Mouse (Mus musculus) MEL (cell line): Measurements from ENCODE around the gene Gcnt2. TPM values are rescaled to one million over a fixed set of nuclear protein-coding genes. Genes with fewer than 3 reads are reported as not detected.

Experiments
- DNase-seq: peaks from one replicate; pipeline ENCODE4 v3.0.0; 2011; ENCODE audit warnings: low read depth, low spot score
- H3K27ac ChIP-seq: 2 replicates; pipeline ENCODE4 v1.5.1; 2012; ENCODE audit warnings: low read depth, mild to moderate bottlenecking, control low read depth, low read length, moderate library complexity; ENCODE audit not compliant: control insufficient read depth
- H3K27me3 ChIP-seq, 2 experiments: fragments of 150-350 bp in 1 of 2; sonication (generic) in 1 of 2; 2 replicates each; pipeline ENCODE4 v1.6.1; 2012; ENCODE audit warnings: low read length in 2 of 2, mild to moderate bottlenecking in 2 of 2, improper control_type of control experiment in 1 of 2, moderate library complexity in 1 of 2; ENCODE audit not compliant: insufficient read depth in 2 of 2, control insufficient read depth in 1 of 2
- H3K36me3 ChIP-seq, 2 experiments: 2 replicates each; pipeline ENCODE4 v1.6.1; 2012 to 2014; ENCODE audit warnings: low read length in 2 of 2, improper control_type of control experiment in 1 of 2, inconsistent platforms in 1 of 2, mild to moderate bottlenecking in 1 of 2; ENCODE audit not compliant: insufficient read depth in 2 of 2, control insufficient read depth in 1 of 2
- H3K4me1 ChIP-seq, 2 experiments: fragments of 150-350 bp in 1 of 2; sonication (generic) in 1 of 2; 2 replicates each; pipeline ENCODE4 v1.6.1; 2012; ENCODE audit warnings: low read length in 2 of 2, improper control_type of control experiment in 1 of 2, mild to moderate bottlenecking in 1 of 2; ENCODE audit not compliant: insufficient read depth in 2 of 2, control insufficient read depth in 1 of 2
- H3K4me3 ChIP-seq, 2 experiments: fragments of 150-350 bp in 1 of 2; sonication (generic) in 1 of 2; 2 replicates each; pipeline ENCODE4 v1.5.1; 2012; ENCODE audit warnings: low read depth in 2 of 2, low read length in 2 of 2, mild to moderate bottlenecking in 2 of 2, moderate library complexity in 2 of 2, control low read depth in 1 of 2, improper control_type of control experiment in 1 of 2; ENCODE audit not compliant: control insufficient read depth in 1 of 2, insufficient read depth in 1 of 2
- H3K79me2 ChIP-seq: 2 replicates; pipeline ENCODE4 v1.6.1; 2012; ENCODE audit warnings: mild to moderate bottlenecking, low read length, moderate library complexity; ENCODE audit not compliant: control insufficient read depth, poor library complexity, insufficient read depth
- H3K9ac ChIP-seq: 2 replicates; pipeline ENCODE4 v1.6.1; 2012; ENCODE audit warnings: low read depth, mild to moderate bottlenecking, control low read depth, low read length, moderate library complexity; ENCODE audit not compliant: control insufficient read depth, poor library complexity, severe bottlenecking
- H3K9me3 ChIP-seq: fragments of 150-350 bp; sonication (generic); replicated peaks from 2 replicates; pipeline ENCODE4 v1.6.1; 2012; ENCODE audit warnings: mild to moderate bottlenecking, low read length, improper control_type of control experiment, moderate library complexity; ENCODE audit not compliant: insufficient read depth
- CHD1 ChIP-seq: IDR thresholded peaks from 2 replicates; pipeline ENCODE4 v1.6.1; 2012; ENCODE audit warnings: low read depth, mild to moderate bottlenecking, inconsistent platforms, low read length, improper control_type of control experiment
- CHD2 ChIP-seq: IDR thresholded peaks from 2 replicates; pipeline ENCODE4 v1.6.1; 2011; ENCODE audit warnings: low read length, improper control_type of control experiment
- CTCF ChIP-seq, 3 experiments: IDR thresholded peaks in 2 of 3; conservative IDR thresholded peaks in 1 of 3; 2 replicates each; pipeline ENCODE4 v1.5.1; 2011 to 2012; ENCODE audit warnings: low read length in 3 of 3, low read depth in 2 of 3, mild to moderate bottlenecking in 2 of 3, improper control_type of control experiment in 1 of 3, inconsistent platforms in 1 of 3, mixed read lengths in 1 of 3, moderate library complexity in 1 of 3; ENCODE audit not compliant: control insufficient read depth in 1 of 3, insufficient read depth in 1 of 3, poor library complexity in 1 of 3, severe bottlenecking in 1 of 3
- E2F4 ChIP-seq: IDR thresholded peaks from 2 replicates; pipeline ENCODE4 v1.6.1; 2011; ENCODE audit warnings: low read depth, low read length, improper control_type of control experiment, borderline replicate concordance
- ELF1 ChIP-seq: IDR thresholded peaks from 2 replicates; pipeline ENCODE4 v1.6.1; 2014; ENCODE audit warnings: low read depth, mild to moderate bottlenecking, inconsistent platforms, low read length, improper control_type of control experiment, moderate library complexity
- EP300 ChIP-seq, 2 experiments: IDR thresholded peaks; 2 replicates each; pipeline ENCODE4 v1.6.1; 2011; ENCODE audit warnings: improper control_type of control experiment in 2 of 2, low read length in 2 of 2, low read depth in 1 of 2, mild to moderate bottlenecking in 1 of 2
- ETS1 ChIP-seq: IDR thresholded peaks from 2 replicates; pipeline ENCODE4 v1.6.1; 2012; ENCODE audit warnings: low read depth, mild to moderate bottlenecking, inconsistent platforms, low read length, improper control_type of control experiment, moderate library complexity
- GABPA ChIP-seq: IDR thresholded peaks from 2 replicates; pipeline ENCODE4 v1.6.1; 2012; ENCODE audit warnings: low read depth, mild to moderate bottlenecking, inconsistent platforms, low read length, improper control_type of control experiment, moderate library complexity
- GATA1 ChIP-seq: IDR thresholded peaks from 2 replicates; pipeline ENCODE4 v1.6.1; 2011; ENCODE audit warnings: low read depth, low read length, improper control_type of control experiment
- HCFC1 ChIP-seq: IDR thresholded peaks from 2 replicates; pipeline ENCODE4 v1.6.1; 2012; ENCODE audit warnings: low read depth, mild to moderate bottlenecking, inconsistent platforms, low read length, improper control_type of control experiment, moderate library complexity
- JUND ChIP-seq: IDR thresholded peaks from 2 replicates; pipeline ENCODE4 v1.6.1; 2011; ENCODE audit warnings: low read depth, mild to moderate bottlenecking, improper control_type of control experiment, low read length
- MAFK ChIP-seq: IDR thresholded peaks from 2 replicates; pipeline ENCODE4 v1.6.1; 2011; ENCODE audit warnings: low read depth, mild to moderate bottlenecking, low read length, improper control_type of control experiment, borderline replicate concordance
- MAX ChIP-seq: IDR thresholded peaks from 2 replicates; pipeline ENCODE4 v1.6.1; 2011; ENCODE audit warnings: low read length, improper control_type of control experiment
- MAZ ChIP-seq: IDR thresholded peaks from 2 replicates; pipeline ENCODE4 v1.6.1; 2012; ENCODE audit warnings: low read depth, mild to moderate bottlenecking, inconsistent platforms, low read length, improper control_type of control experiment
- MEF2A ChIP-seq: IDR thresholded peaks from 2 replicates; pipeline ENCODE4 v1.6.1; 2014; ENCODE audit warnings: low read depth, mild to moderate bottlenecking, inconsistent platforms, low read length, improper control_type of control experiment; ENCODE audit not compliant: poor library complexity, insufficient replicate concordance, severe bottlenecking; ENCODE audit errors: extremely low read depth
- MXI1 ChIP-seq: IDR thresholded peaks from 2 replicates; pipeline ENCODE4 v1.6.1; 2011; ENCODE audit warnings: mild to moderate bottlenecking, low read depth, low read length, improper control_type of control experiment
- MYB ChIP-seq: IDR thresholded peaks from 2 replicates; pipeline ENCODE4 v1.6.1; 2011; ENCODE audit warnings: mild to moderate bottlenecking, low read depth, low read length, improper control_type of control experiment
- MYC ChIP-seq: IDR thresholded peaks from 2 replicates; pipeline ENCODE4 v1.6.1; 2011; ENCODE audit warnings: low read depth, mild to moderate bottlenecking, low read length, improper control_type of control experiment, moderate library complexity
- NELFE ChIP-seq: IDR thresholded peaks from 2 replicates; pipeline ENCODE4 v1.6.1; 2011; ENCODE audit warnings: low read depth, low read length, improper control_type of control experiment
- NRF1 ChIP-seq: IDR thresholded peaks from 2 replicates; pipeline ENCODE4 v1.6.1; 2014; ENCODE audit warnings: low read depth, mild to moderate bottlenecking, inconsistent platforms, low read length, improper control_type of control experiment, moderate library complexity; ENCODE audit not compliant: poor library complexity, insufficient read depth, severe bottlenecking
- POLR2AphosphoS2 ChIP-seq: IDR thresholded peaks from 2 replicates; pipeline ENCODE4 v1.6.1; 2011; ENCODE audit warnings: low read length, improper control_type of control experiment
- POLR2AphosphoS5 ChIP-seq: IDR thresholded peaks from 2 replicates; pipeline ENCODE4 v1.6.1; 2012; ENCODE audit warnings: low read depth, borderline replicate concordance, mild to moderate bottlenecking, inconsistent platforms, low read length, moderate library complexity, mixed read lengths
- RAD21 ChIP-seq: IDR thresholded peaks from 2 replicates; pipeline ENCODE4 v1.6.1; 2011; ENCODE audit warnings: mild to moderate bottlenecking, low read depth, low read length, improper control_type of control experiment
- RCOR1 ChIP-seq: IDR thresholded peaks from 2 replicates; pipeline ENCODE4 v1.6.1; 2012; ENCODE audit warnings: low read depth, mild to moderate bottlenecking, inconsistent platforms, low read length, improper control_type of control experiment
- SIN3A ChIP-seq: IDR thresholded peaks from 2 replicates; pipeline ENCODE4 v1.6.1; 2012; ENCODE audit warnings: low read length, improper control_type of control experiment, inconsistent platforms
- SMC3 ChIP-seq: IDR thresholded peaks from 2 replicates; pipeline ENCODE4 v1.6.1; 2011; ENCODE audit warnings: low read depth, low read length, improper control_type of control experiment
- TAL1 ChIP-seq: IDR thresholded peaks from 2 replicates; pipeline ENCODE4 v1.6.1; 2012; ENCODE audit warnings: mild to moderate bottlenecking, inconsistent platforms, low read length, moderate library complexity, mixed read lengths
- TBP ChIP-seq: IDR thresholded peaks from 2 replicates; pipeline ENCODE4 v1.8.0; 2011; ENCODE audit warnings: low read depth, low read length, improper control_type of control experiment
- TCF12 ChIP-seq: IDR thresholded peaks from 2 replicates; pipeline ENCODE4 v1.6.1; 2014; ENCODE audit warnings: low read depth, mild to moderate bottlenecking, inconsistent platforms, low read length, improper control_type of control experiment, moderate library complexity
- UBTF ChIP-seq: IDR thresholded peaks from 2 replicates; pipeline ENCODE4 v1.6.1; 2012; ENCODE audit warnings: low read depth, mild to moderate bottlenecking, inconsistent platforms, low read length, improper control_type of control experiment, moderate library complexity, borderline replicate concordance; ENCODE audit not compliant: insufficient read depth
- USF1 ChIP-seq: IDR thresholded peaks from 2 replicates; pipeline ENCODE4 v1.6.1; 2014; ENCODE audit warnings: low read depth, mild to moderate bottlenecking, inconsistent platforms, low read length, improper control_type of control experiment, moderate library complexity
- USF2 ChIP-seq, 2 experiments: IDR thresholded peaks; 2 replicates each; pipeline ENCODE4 v1.6.1; 2011 to 2012; ENCODE audit warnings: improper control_type of control experiment in 2 of 2, low read length in 2 of 2, borderline replicate concordance in 1 of 2, inconsistent platforms in 1 of 2, low read depth in 1 of 2, mild to moderate bottlenecking in 1 of 2; ENCODE audit not compliant: insufficient read depth in 1 of 2
- ZC3H11A ChIP-seq: IDR thresholded peaks from 2 replicates; pipeline ENCODE4 v1.6.1; 2012; ENCODE audit warnings: low read depth, mild to moderate bottlenecking, inconsistent platforms, low read length, improper control_type of control experiment
- ZKSCAN1 ChIP-seq: IDR thresholded peaks from 2 replicates; pipeline ENCODE4 v1.6.1; 2012; ENCODE audit warnings: low read depth, mild to moderate bottlenecking, inconsistent platforms, low read length, improper control_type of control experiment, moderate library complexity
- ZMIZ1 ChIP-seq: IDR thresholded peaks from 2 replicates; pipeline ENCODE4 v1.6.1; 2012; ENCODE audit warnings: low read depth, mild to moderate bottlenecking, inconsistent platforms, low read length, improper control_type of control experiment, moderate library complexity
- polyA plus RNA-seq, 2 experiments: library from polyadenylated mRNA; stranded (reverse) in 1 of 2; unstranded in 1 of 2; fragments of >175 nt in 1 of 2; fragments of >200 nt in 1 of 2; gene quantifications; 2 replicates each; pipeline versions ENCODE4 v1.2.1 to v1.2.4; 2012; ENCODE audit warnings: low replicate concordance in 2 of 2, low read depth in 1 of 2; ENCODE audit not compliant: insufficient read length in 2 of 2, insufficient read depth in 1 of 2, missing spikeins in 1 of 2
- total RNA-seq: library from RNA; depleted of rRNA; stranded (reverse); fragments of 300-350 nt; gene quantifications from 2 replicates; pipeline ENCODE4 v1.2.3, GENCODE M21; 2012

Gcnt2 gene
- total and polyA plus RNA-seq, 3 experiments, result 0.03 to 0.04 TPM; not detected in 1

DNA sequence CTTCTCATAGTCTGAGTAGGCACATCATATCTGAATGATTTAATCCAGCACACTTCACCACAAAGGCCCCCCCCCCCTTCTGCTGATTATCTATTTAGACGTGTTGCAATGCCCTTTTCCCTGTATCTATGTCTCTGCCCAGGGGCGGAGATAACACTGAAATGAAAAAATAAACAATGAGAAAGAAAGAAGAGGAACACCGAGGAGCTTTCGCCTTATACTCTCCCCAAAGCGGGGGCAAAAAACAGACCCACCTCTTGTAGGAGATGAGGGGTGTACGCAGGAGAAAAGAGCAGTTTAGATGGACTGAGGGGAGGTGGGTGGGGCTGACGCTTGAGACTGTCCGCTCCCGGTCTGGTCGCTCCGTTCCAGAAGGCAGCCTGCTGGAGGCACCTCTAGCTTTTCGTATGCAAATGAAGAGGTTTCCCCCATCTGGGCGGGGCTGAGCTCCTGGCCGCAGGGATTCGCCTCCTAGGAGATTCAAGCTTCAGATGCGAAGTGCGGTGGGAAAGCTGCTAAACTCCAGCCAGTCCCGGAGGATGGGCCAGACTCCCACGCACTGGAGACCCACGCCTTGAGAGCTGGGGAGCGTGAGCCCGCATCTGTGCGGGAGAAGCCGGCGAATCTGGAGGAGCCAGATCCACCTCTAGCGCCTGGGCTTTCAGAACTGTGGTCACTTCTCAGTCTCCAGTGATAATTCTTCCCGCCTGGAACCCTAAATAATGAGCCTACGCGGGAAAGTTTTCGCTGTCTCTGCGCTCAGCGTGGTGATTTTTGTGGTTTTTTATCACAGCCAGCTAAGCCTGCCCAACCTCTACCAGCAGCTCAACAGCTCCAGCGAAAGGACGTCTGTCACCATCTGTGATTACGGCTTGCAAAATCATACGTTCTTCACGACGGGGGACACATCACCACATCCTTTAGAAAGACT lies 57.9 kb downstream of the Gcnt2 start:
- peaks cover 0 to 19% of the 10 kb centered on the region in 2 experiments; a peak in 2 of 4 replicates for H3K36me3 ChIP-seq
- H3K9ac ChIP-seq, result peak overlapping the region; percentile 35
- DNase-seq, result peak; percentile 59
- H3K4me1 ChIP-seq, result peaks cover 5 to 31% of the 10 kb centered on the region in 2 experiments; a peak in 3 of 4 replicates
- no peak overlapping the region for H3K27ac ChIP-seq
- peak overlapping the region; percentile 68 to 74 for H3K4me3 ChIP-seq
- H3K79me2 ChIP-seq, result no peaks in the 10 kb centered on the region
- H3K9me3 ChIP-seq, result no peaks in the 10 kb centered on the region
- no peaks in the 10 kb centered on the region; a peak in 1 of 4 replicates for H3K27me3 ChIP-seq
- TF ChIP-seq USF1 (no peak), ZC3H11A (no peak), MAZ (peak; percentile 64; the same call in 1 of the 2 replicates), EP300 (IDR thresholded peaks at IDR 0.05; ENCODE audit: low read depth in 1 of 2, low read length in 2 of 2) (peak in 1 of 2 experiments; percentile 64; a peak in 3 of 4 replicates), HCFC1 (no peak), RCOR1 (peak; percentile 96), RAD21 (no peak), ZKSCAN1 (no peak), GABPA (no peak), ETS1 (peak; percentile 57), NRF1 (no peak), TBP (no peak), ZMIZ1 (no peak), MAFK (no peak), CHD2 (no peak), TAL1 (no peak), MYC (no peak), POLR2AphosphoS5 (no peak), NELFE (no peak), JUND (no peak), TCF12 (peak; percentile 66), POLR2AphosphoS2 (no peak), ELF1 (no peak), MEF2A (no peak), SMC3 (no peak), GATA1 (peak; percentile 58), MAX (no peak), USF2 (IDR thresholded peaks at IDR 0.05; ENCODE audit: borderline replicate concordance in 1 of 2, insufficient read depth in 1 of 2, low read depth in 1 of 2, low read length in 2 of 2) (no peak), CHD1 (no peak), E2F4 (no peak; the same call in 1 of the 2 replicates), SIN3A (no peak; the same call in 1 of the 2 replicates), UBTF (no peak), CTCF (IDR thresholded peaks at IDR 0.05 in 2 of 3, conservative IDR thresholded peaks at IDR 0.05 in 1 of 3; ENCODE audit: control insufficient read depth in 1 of 3, insufficient read depth in 1 of 3, low read depth in 2 of 3, low read length in 3 of 3, poor library complexity in 1 of 3, severe bottlenecking in 1 of 3) (no peak), MXI1 (no peak; the same call in 1 of the 2 replicates), MYB (no peak)
